ENCODE assay signal across 22 mouse cellular contexts in the genomic region with DNA sequence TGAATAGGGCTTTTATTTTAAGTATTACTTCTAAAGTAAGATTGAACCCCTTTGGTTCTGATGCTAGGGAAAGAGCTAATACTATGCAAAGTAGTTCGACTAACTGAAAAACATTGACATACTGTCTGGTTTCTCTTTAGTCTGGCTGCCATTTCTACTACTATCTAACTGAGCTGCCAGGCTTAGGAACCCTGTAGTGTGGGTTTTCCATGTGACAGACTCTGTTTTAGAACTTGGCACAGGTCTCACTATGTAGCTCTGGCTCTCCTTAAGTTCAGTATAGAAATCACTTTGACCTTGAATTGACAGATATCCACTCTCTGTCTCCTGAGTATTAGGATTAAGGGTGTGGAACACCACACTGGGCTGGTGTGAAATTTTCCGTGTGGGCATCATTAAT.
"Had no signal": no experiment of that assay in that cellular context is flagged by ENCODE, and none has a peak within 500 bp of the region (broad histone marks: within the 10 kb centered on the region; RNA-seq: fewer than 3 reads in every experiment).

No protein-coding gene starts in this region.

- ATAC-seq: liver, embryonic 12.5 days; midbrain, embryonic 13.5 days; midbrain, embryonic 16.5 days had no signal

- H3K27ac ChIP-seq: layer of hippocampus, adult 2 months; limb, embryonic 10.5 days; limb, embryonic 13.5 days; liver, embryonic 12.5 days; liver, embryonic 15.5 days; lung, embryonic 15.5 days; midbrain, embryonic 10.5 days; midbrain, embryonic 13.5 days; neural tube, embryonic 13.5 days; stomach, embryonic 15.5 days had no signal

- H3K36me3 ChIP-seq: limb, embryonic 10.5 days; limb, embryonic 13.5 days; liver, embryonic 12.5 days; liver, embryonic 15.5 days; lung, embryonic 15.5 days; midbrain, embryonic 13.5 days; neural tube, embryonic 13.5 days; stomach, embryonic 15.5 days had no signal

- H3K4me3 ChIP-seq: layer of hippocampus, adult 2 months; limb, embryonic 10.5 days; limb, embryonic 13.5 days; liver, embryonic 12.5 days; liver, embryonic 15.5 days; lung, embryonic 15.5 days; megakaryocyte, embryonic 14.5 days; midbrain, embryonic 10.5 days; midbrain, embryonic 13.5 days; myocyte; neural tube, embryonic 13.5 days; stomach, embryonic 15.5 days had no signal

- H3K4me1 ChIP-seq: liver, embryonic 12.5 days; liver, embryonic 15.5 days; megakaryocyte, embryonic 14.5 days; stomach, embryonic 15.5 days had no signal

- H3K9ac ChIP-seq: limb, embryonic 13.5 days; liver, embryonic 12.5 days; liver, embryonic 15.5 days; lung, embryonic 15.5 days; midbrain, embryonic 13.5 days; neural tube, embryonic 13.5 days; stomach, embryonic 15.5 days had no signal

- H3K27me3 ChIP-seq: limb, embryonic 13.5 days; liver, embryonic 12.5 days; liver, embryonic 15.5 days; lung, embryonic 15.5 days; megakaryocyte, embryonic 14.5 days; midbrain, embryonic 13.5 days; neural tube, embryonic 13.5 days; stomach, embryonic 15.5 days had no signal

- H3K4me2 ChIP-seq: limb, embryonic 13.5 days; liver, embryonic 12.5 days; liver, embryonic 15.5 days; lung, embryonic 15.5 days; midbrain, embryonic 13.5 days; neural tube, embryonic 13.5 days; stomach, embryonic 15.5 days had no signal

- H3K9me3 ChIP-seq: limb, embryonic 10.5 days; limb, embryonic 13.5 days; liver, embryonic 12.5 days; liver, embryonic 15.5 days; lung, embryonic 15.5 days; midbrain, embryonic 10.5 days; midbrain, embryonic 13.5 days; neural tube, embryonic 13.5 days; stomach, embryonic 15.5 days had no signal

- DNase-seq: layer of hippocampus, adult 9-11 months; liver; lung, adult 18-20 months; lung, postnatal 10 days; lung, postnatal 36 days; retina, postnatal 1 day; right cerebral cortex, postnatal 25 days; spleen, adult 18-20 months; thymus, postnatal 25 days had no signal
